Comparison of ENCODE assay signal across 8 mouse cellular contexts in the genomic region with DNA sequence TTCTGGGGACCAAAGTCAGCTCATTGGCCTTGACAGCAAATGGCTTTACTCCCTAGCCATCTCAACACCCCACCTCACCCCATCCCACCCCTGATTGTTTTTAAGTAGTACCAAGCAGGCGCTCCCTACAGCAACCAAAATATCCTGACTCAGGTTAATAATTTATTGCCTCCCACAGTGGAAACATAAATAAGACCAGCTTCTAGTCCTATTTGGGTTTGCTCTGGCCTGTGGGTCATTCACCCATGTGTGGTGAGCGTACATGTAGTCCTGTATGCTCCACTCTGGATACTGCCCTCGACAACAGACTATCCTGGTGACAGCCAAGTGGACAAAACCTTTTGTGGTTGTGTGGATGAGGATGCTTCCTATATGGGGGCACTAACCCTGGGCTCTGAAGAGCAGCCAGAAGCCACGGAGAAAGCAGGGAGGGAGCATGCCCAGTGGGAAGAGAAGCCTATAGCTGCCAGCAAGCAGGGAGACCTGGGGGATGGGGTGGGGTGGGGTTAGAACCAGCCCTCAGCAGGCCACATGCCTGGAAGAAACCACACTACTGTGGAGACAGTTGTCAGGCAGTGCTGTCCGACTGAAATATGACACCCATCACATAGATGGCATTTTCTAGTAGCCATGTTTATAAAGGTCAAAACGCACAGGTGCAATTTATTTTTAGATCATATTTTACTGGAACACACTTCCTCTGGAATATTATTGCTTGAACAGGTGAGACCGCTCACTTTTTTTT.
A peak's percentile ranks its signal among the peaks of the same experiment; 100 is the strongest.
DNase-seq lines count a peak whose midpoint lies in the region; ATAC-seq lines count a peak whose summit lies in the region.

No protein-coding gene starts in this region.

- peak; percentile 40 for DNase-seq in cerebellum, adult 9-11 months
- no peak for DNase-seq in cerebellum, adult 11 months
- peak; percentile 78 for DNase-seq in 3134 (ENCODE audit: extremely low read depth, insufficient read length, low spot score)
- DNase-seq in kidney, postnatal 25 days, result peak; percentile 65 to 87
- no peak for DNase-seq in thymus, postnatal 14 days
- DNase-seq in thymus, postnatal 25 days, result no peak
- no peak for DNase-seq in right cerebral cortex, postnatal 10 days (ENCODE audit: low spot score in 2 of 2)

- peak overlapping the region; percentile 99 for H3K27ac ChIP-seq in heart, embryonic 15.5 days

- no peak overlapping the region for H3K9ac ChIP-seq in heart, embryonic 15.5 days

- WGBS in heart, embryonic 15.5 days, result 57% methylated on average over 7 of the region's 7 CpGs

- no peaks in the 10 kb centered on the region for H3K27me3 ChIP-seq in heart, embryonic 15.5 days

- no peak for ATAC-seq in heart, embryonic 15.5 days (replicated peaks; ENCODE audit: insufficient number of reproducible peaks, insufficient read depth, low FRiP score, low read depth)

- no peak overlapping the region for H3K4me2 ChIP-seq in heart, embryonic 15.5 days

- no peak overlapping the region for H3K4me3 ChIP-seq in heart, embryonic 15.5 days

- H3K36me3 ChIP-seq in heart, embryonic 15.5 days, result no peaks in the 10 kb centered on the region

- H3K4me1 ChIP-seq in heart, embryonic 15.5 days (replicated peaks), result peaks cover 27% of the 10 kb centered on the region

- no peaks in the 10 kb centered on the region for H3K9me3 ChIP-seq in heart, embryonic 15.5 days (replicated peaks)

Comparison
In these comparisons a context has a peak if more than half of its experiments do, and no peak if none do; other contexts are left out.
1. DNase-seq: peak in cerebellum, adult 9-11 months (single experiment), 3134 (single experiment) and kidney, postnatal 25 days (2 of 2); none in cerebellum, adult 11 months (single experiment), thymus, postnatal 14 days (single experiment), thymus, postnatal 25 days (single experiment) and right cerebral cortex, postnatal 10 days (0 of 2).